Mouse (Mus musculus) adrenal gland, adult 8-10 months (tissue): ENCODE results near the gene Dlg2. TPM values are rescaled to one million over a fixed set of nuclear protein-coding genes. Genes with fewer than 3 reads are reported as not detected.
A peak's percentile ranks its signal among the peaks of the same experiment; 100 is the strongest.

Experiments
- DNase-seq: peaks from one replicate; pipeline ENCODE4 v3.0.0; 2022
- total RNA-seq, 4 experiments: library from RNA; stranded (reverse); gene quantifications; 2 replicates each; pipeline ENCODE4 v1.2.4; 2022

Gene Dlg2
- total RNA-seq, 4 experiments from 2014 or later: 134 to 175 (median 151) TPM

GRCm38 (mm10) chr7:91456796-91457195, 980.3 kb downstream of the Dlg2 start:
- DNase-seq: no peak

- DNase-seq: peak; percentile 30
Observed at GRCm38 (mm10) chr7:91457207-91457606, 980.7 kb downstream of the Dlg2 start.

- no peak for DNase-seq
Observed at GRCm38 (mm10) chr7:91461352-91461751, 984.9 kb downstream of the Dlg2 start.

GRCm38 (mm10) chr7:91463256-91463655, 986.8 kb downstream of the Dlg2 start:
- no peak for DNase-seq

GRCm38 (mm10) chr7:91467061-91467460, 990.6 kb downstream of the Dlg2 start:
- no peak for DNase-seq

- DNase-seq: no peak
Observed at GRCm38 (mm10) chr7:91479145-91479544, 1002.7 kb downstream of the Dlg2 start.

GRCm38 (mm10) chr7:91481574-91482197, 1005.2 kb downstream of the Dlg2 start:
- no peak for DNase-seq

- DNase-seq: no peak
Observed at GRCm38 (mm10) chr7:91493234-91493633, 1016.8 kb downstream of the Dlg2 start.

- DNase-seq: no peak
Observed at GRCm38 (mm10) chr7:91495526-91495925, 1019.1 kb downstream of the Dlg2 start.

GRCm38 (mm10) chr7:91511119-91511518, 1034.6 kb downstream of the Dlg2 start:
- no peak for DNase-seq

GRCm38 (mm10) chr7:91514445-91514844, 1038.0 kb downstream of the Dlg2 start:
- DNase-seq: no peak

- no peak for DNase-seq
Observed at GRCm38 (mm10) chr7:91516225-91516624, 1039.8 kb downstream of the Dlg2 start.

- no peak for DNase-seq
Observed at GRCm38 (mm10) chr7:91525859-91526258, 1049.4 kb downstream of the Dlg2 start.

- peak; percentile 2 for DNase-seq
Observed at GRCm38 (mm10) chr7:91542597-91543285, 1066.3 kb downstream of the Dlg2 start.

GRCm38 (mm10) chr7:91543286-91543650, 1066.8 kb downstream of the Dlg2 start:
- no peak for DNase-seq

- DNase-seq: no peak
Observed at GRCm38 (mm10) chr7:91544600-91544999, 1068.1 kb downstream of the Dlg2 start.

GRCm38 (mm10) chr7:91548796-91549195, 1072.3 kb downstream of the Dlg2 start:
- peak; percentile 13 for DNase-seq

- DNase-seq: no peak
Observed at GRCm38 (mm10) chr7:91557582-91557981, 1081.1 kb downstream of the Dlg2 start.

- no peak for DNase-seq
Observed at GRCm38 (mm10) chr7:91567423-91567822, 1091.0 kb downstream of the Dlg2 start.

- no peak for DNase-seq
Observed at GRCm38 (mm10) chr7:91570969-91571368, 1094.5 kb downstream of the Dlg2 start.

GRCm38 (mm10) chr7:91572666-91573065, 1096.2 kb downstream of the Dlg2 start:
- no peak for DNase-seq

- DNase-seq: no peak
Observed at GRCm38 (mm10) chr7:91573321-91573720, 1096.8 kb downstream of the Dlg2 start.

GRCm38 (mm10) chr7:91576216-91576615, 1099.7 kb downstream of the Dlg2 start:
- DNase-seq: no peak

GRCm38 (mm10) chr7:91582203-91582602, 1105.7 kb downstream of the Dlg2 start:
- no peak for DNase-seq
